Mouse (Mus musculus) small intestine, adult 2 months (tissue): ENCODE data around the gene Glis1.

Experiments used
- CTCF ChIP-seq: fragments of 200-500 bp; IDR thresholded peaks from 2 replicates; pipeline ENCODE4 v1.5.1; 2012; ENCODE audit warnings: low read depth, mild to moderate bottlenecking, control low read depth, inconsistent platforms, low read length, moderate library complexity, mixed read lengths; ENCODE audit not compliant: insufficient replicate concordance, insufficient read length; ENCODE audit errors: extremely low read depth
- POLR2A ChIP-seq: fragments of 200-500 bp; IDR thresholded peaks from 2 replicates; pipeline ENCODE4 v1.6.1; 2012; ENCODE audit warnings: low read depth, mild to moderate bottlenecking, control low read depth, inconsistent platforms, low read length, moderate library complexity

GRCm38 (mm10) chr4:107638303-107638702 lies 203.9 kb downstream of the Glis1 start:
- no peak for TF ChIP-seq CTCF
- TF ChIP-seq POLR2A, result no peak
